Mouse (Mus musculus) spleen, adult 10 weeks (tissue): ENCODE results near the gene 4930522L14Rik. TPM values are rescaled to one million over a fixed set of nuclear protein-coding genes. Genes with fewer than 3 reads are reported as not detected.

ENCODE experiments used
- polyA plus RNA-seq: library from polyadenylated mRNA; stranded (reverse); fragments of 350-450 nt; fragmentation: Illumina TruSeq; extraction: RNeasy Lipid Tissue Mini Kit (QIAGEN cat#74804); gene quantifications from one replicate; pipeline ENCODE4 v1.2.3, GENCODE M21; 2015; ENCODE audit warnings: low replicate concordance; ENCODE audit not compliant: insufficient read depth

4930522L14Rik gene
- polyA plus RNA-seq = 17.9 TPM

DNA sequence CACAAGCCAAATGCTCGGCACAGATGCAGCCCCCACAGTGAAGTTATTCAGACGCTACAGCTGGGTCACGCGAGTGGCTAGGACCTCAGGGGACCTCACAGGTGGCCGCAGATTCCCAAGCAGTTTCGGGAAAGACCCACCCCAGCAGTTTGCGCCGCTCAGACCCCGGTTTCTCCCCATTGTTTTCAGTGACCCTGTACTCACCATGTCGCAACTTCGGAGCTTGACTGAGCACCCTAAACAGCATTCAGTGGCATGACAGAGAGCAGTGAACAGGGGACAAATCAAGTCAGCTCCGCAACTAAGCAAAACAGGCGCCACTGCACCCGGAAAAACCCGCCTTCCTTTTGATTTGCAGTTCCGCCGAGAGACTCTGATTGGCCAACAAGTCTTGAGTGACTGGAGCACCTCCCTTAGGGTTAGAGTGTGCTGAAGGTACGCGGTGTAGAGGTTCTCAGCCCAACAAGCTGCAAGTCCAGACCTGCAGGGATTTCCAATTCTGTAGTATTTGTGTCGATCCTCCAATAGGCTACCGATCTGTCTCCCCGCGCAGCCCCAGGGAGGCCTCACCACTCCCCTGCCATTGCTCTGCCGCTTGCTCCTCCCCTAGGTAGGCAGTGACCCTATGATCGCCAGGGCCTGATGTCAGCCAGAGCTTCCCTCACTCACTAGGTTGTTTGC is at the start of gene 4930522L14Rik:
Gene 4930522L14Rik, minus strand, starts transcription at position 496 of the 681 bp plus-strand sequence.

DNA sequence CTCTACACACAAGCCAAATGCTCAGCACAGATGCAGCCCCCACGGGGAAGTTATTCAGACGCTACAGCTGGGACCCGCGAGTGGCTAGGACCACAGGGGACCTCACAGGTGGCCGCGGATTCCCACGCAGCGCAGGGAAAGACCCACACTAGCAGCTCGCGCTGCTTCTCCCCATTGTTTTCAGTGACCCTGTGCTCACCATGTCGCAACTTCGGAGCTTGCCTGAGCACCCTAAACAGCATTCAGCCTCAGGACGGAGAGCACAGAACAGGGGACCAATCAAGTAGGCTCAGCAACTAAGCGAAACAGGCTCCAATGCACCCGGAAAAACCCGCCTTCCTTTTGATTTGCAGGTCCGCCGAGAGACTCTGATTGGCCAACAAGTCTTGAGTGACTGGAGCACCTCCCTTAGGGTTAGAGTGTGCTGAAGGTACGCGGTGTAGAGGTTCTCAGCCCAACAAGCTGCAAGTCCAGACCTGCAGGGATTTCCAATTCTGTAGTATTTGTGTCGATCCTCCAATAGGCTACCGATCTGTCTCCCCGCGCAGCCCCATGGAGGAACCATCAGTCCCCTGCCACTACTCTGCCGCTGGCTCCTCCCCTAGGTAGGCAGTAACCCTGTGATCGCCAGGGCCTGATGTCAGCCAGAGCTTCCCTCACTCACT is 61.0 kb downstream of the 4930522L14Rik start, which contains the start of gene 5430403G16Rik:
Gene 5430403G16Rik, minus strand, starts transcription at position 505 of the 665 bp plus-strand sequence.

Other genes starting within 250 kb of the 4930522L14Rik start
- 7.1 TPM for gene Crlf2, start 192.9 kb downstream of the 4930522L14Rik start, polyA plus RNA-seq
- 6.7 TPM for gene 5430403G16Rik, start 60.8 kb downstream of the 4930522L14Rik start, polyA plus RNA-seq
- gene Gm15446, start 171.5 kb upstream of the 4930522L14Rik start, polyA plus RNA-seq = 44.0 TPM
- gene Zfp932, start 244.6 kb upstream of the 4930522L14Rik start, polyA plus RNA-seq = 78.9 TPM